Mouse (Mus musculus) brown adipose tissue, adult 24 weeks (tissue): Measurements from ENCODE around the gene Adk. TPM values are rescaled to one million over a fixed set of nuclear protein-coding genes. Genes with fewer than 3 reads are reported as not detected.

ENCODE experiments used
- H3K27ac ChIP-seq: fragments of 200-500 bp; replicated peaks from 2 replicates; pipeline ENCODE4 v1.5.1; 2012; ENCODE audit warnings: low read depth, mild to moderate bottlenecking, low read length
- H3K4me1 ChIP-seq: fragments of 200-500 bp; 2 replicates; pipeline ENCODE4 v1.6.1; 2012; ENCODE audit warnings: low read length, mixed read lengths; ENCODE audit not compliant: control insufficient read depth, insufficient read depth, insufficient read length
- H3K4me3 ChIP-seq: fragments of 200-500 bp; 2 replicates; pipeline ENCODE4 v1.5.1; 2012; ENCODE audit warnings: low read depth, mild to moderate bottlenecking, low read length, moderate library complexity; ENCODE audit not compliant: insufficient read depth
- polyA plus RNA-seq: library from polyadenylated mRNA; stranded (reverse); fragments of >200 nt; gene quantifications from 2 replicates; pipeline ENCODE4 v1.2.4, GENCODE M21; 2012; ENCODE audit not compliant: missing spikeins, insufficient read depth, insufficient read length

Gene Adk
- polyA plus RNA-seq, 1 experiment = 138 TPM

DNA sequence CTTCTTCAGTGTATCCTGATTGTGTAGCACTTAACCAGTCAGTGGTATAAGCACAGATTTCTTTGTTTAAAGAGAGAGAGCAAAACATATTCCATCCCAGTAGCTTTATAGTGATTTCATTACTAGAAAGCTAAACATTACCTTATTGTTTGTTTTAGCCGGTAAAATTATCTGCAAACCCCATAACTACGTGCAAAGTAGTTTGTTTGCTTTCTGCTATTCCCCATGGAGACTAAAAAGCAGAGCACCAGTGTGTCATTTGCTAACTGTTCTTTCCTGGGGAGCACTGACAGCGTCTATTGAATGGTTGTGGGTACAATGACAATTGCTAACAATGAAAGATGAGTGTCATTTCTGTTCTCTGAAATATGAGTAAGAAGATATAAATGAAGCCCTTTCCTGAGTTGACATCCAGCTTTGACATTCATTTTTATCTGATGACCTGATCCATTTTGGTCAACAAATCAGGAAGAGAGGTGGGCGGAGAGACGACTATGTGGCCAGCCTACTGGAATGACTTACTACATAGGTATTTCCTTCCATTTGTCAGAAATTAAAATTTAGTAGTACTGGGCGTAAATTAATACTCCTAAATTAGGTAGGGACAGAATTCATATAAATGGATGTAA is 226.6 kb downstream of the Adk start:
- Histone ChIP-seq H3K27ac (no peak overlapping the region), H3K4me3 (no peak overlapping the region), H3K4me1 (no peaks in the 10 kb centered on the region)

GRCm38 (mm10) chr14:21280451-21280850 is 228.1 kb downstream of the Adk start:
- Histone ChIP-seq H3K27ac (no peak overlapping the region), H3K4me3 (no peak overlapping the region), H3K4me1 (no peaks in the 10 kb centered on the region)

DNA sequence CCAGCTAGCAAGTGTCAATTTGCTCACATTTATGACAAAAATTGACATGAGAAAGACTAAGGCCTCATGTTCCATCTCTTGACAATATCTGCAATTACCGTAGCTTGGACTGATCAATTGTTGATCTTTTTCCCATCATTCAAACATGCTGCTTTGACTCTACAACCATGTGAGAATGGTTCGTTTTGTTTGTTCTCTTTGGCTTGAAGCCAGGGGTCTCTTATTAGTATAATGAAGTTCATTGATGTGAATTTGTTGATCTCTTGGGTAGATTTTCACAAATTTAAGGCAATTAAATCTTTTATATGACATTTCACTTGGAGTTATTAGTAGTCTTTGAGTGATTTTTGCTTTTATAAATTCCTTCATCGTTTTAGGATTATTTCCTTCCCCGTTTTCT is 229.1 kb downstream of the Adk start:
- no peak overlapping the region for H3K27ac ChIP-seq
- no peak overlapping the region for H3K4me3 ChIP-seq
- H3K4me1 ChIP-seq = no peaks in the 10 kb centered on the region

DNA sequence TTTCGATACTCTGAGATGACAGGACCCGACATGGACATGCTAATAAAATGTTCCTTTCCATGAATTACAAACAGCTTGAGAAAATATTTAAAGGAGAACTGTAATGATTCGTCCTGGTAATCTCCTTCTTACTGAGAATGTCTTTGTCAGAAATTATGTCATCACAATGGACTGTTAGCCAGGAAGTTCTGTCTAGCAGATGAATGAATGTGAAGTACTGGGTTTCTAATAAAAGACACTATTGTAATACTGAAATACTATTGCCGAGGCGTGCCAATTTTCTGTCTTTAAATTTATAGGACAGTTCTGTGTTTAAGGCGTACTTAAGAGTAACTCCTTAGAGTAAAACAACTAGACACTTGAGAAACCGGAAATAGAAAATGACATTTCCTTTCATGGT is 231.7 kb downstream of the Adk start:
- no peak overlapping the region for H3K4me3 ChIP-seq
- H3K4me1 ChIP-seq = no peaks in the 10 kb centered on the region
- H3K27ac ChIP-seq = no peak overlapping the region

DNA sequence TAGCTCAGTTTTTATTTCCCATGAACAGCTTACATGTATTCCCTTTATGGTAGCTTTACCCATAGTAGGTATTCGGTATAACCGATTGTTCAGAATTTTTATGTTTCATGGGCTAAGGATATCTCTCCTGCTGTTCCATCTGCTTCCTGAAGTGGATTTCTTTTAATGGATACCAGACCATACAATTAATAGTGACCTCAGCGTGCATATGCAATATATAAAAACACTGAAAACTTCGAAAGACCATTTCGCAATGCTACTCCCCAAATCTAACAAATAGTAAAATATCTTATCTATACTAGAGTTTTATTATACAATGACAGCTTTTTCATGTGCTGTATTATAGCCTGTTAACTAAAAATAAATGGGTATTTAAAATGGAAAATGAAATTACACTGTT is 232.5 kb downstream of the Adk start:
- H3K27ac ChIP-seq = no peak overlapping the region
- no peaks in the 10 kb centered on the region for H3K4me1 ChIP-seq
- no peak overlapping the region for H3K4me3 ChIP-seq

GRCm38 (mm10) chr14:21286274-21286673 is 233.9 kb downstream of the Adk start:
- no peaks in the 10 kb centered on the region for H3K4me1 ChIP-seq
- H3K27ac ChIP-seq = no peak overlapping the region
- H3K4me3 ChIP-seq = no peak overlapping the region

DNA sequence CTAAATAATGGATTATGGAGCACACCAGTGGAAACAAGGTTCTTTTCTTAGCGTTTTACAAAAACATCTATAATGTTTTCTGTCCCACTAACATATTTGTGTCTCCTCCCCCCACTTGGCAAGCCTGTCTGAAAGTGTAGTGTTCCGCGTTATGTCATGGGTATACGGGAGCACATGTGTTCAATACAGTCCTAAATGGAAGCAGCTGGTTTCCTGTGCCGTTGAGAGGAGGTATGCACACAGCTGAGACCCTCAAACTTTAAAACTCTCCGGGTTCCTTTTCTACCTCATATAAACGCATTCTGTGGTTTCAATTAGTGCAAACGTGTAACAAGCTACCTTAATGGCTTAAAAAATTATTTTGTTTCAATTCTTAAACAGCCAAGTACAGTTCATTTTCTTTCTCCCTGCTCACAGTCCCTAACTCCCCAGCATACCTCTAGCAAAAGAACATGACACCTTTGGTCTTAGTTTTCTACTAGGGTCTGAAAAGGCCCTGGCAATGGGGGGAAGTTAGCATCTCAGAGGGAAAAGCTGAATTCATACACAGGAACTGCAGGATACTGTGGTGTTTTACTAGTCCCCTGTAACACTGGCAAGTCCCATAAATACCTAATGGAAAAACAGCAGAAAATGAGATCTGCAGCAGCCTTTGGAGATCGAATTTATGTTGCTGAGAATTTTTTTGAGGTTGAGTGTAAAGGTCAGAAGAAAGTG is 235.5 kb downstream of the Adk start:
- Histone ChIP-seq H3K4me3 (no peak overlapping the region), H3K27ac (no peak overlapping the region), H3K4me1 (no peaks in the 10 kb centered on the region)

- no peak overlapping the region for H3K27ac ChIP-seq
- no peak overlapping the region for H3K4me3 ChIP-seq
- no peaks in the 10 kb centered on the region for H3K4me1 ChIP-seq
These were observed 247.4 kb downstream of the Adk start for GRCm38 (mm10) chr14:21299743-21300142.

- Histone ChIP-seq H3K27ac (no peak overlapping the region), H3K4me3 (no peak overlapping the region), H3K4me1 (no peaks in the 10 kb centered on the region)
These were observed 252.4 kb downstream of the Adk start for GRCm38 (mm10) chr14:21304815-21305214.

GRCm38 (mm10) chr14:21308349-21308936 is 256.1 kb downstream of the Adk start:
- Histone ChIP-seq H3K4me3 (no peak overlapping the region), H3K27ac (no peak overlapping the region), H3K4me1 (no peaks in the 10 kb centered on the region)

GRCm38 (mm10) chr14:21310530-21310929 is 258.2 kb downstream of the Adk start:
- Histone ChIP-seq H3K27ac (no peak overlapping the region), H3K4me1 (no peaks in the 10 kb centered on the region), H3K4me3 (no peak overlapping the region)

- Histone ChIP-seq H3K27ac (no peak overlapping the region), H3K4me3 (no peak overlapping the region)
These were observed 261.4 kb downstream of the Adk start for GRCm38 (mm10) chr14:21313561-21314342.

GRCm38 (mm10) chr14:21314466-21314865 is 262.1 kb downstream of the Adk start:
- no peaks in the 10 kb centered on the region for H3K4me1 ChIP-seq
- no peak overlapping the region for H3K27ac ChIP-seq
- H3K4me3 ChIP-seq = no peak overlapping the region

More at GRCm38 (mm10) chr14:21313561-21314342, 261.4 kb downstream of the Adk start:
- no peaks in the 10 kb centered on the region for H3K4me1 ChIP-seq

GRCm38 (mm10) chr14:21334826-21335225 is 282.5 kb downstream of the Adk start:
- Histone ChIP-seq H3K4me3 (no peak overlapping the region), H3K4me1 (no peaks in the 10 kb centered on the region), H3K27ac (no peak overlapping the region)

DNA sequence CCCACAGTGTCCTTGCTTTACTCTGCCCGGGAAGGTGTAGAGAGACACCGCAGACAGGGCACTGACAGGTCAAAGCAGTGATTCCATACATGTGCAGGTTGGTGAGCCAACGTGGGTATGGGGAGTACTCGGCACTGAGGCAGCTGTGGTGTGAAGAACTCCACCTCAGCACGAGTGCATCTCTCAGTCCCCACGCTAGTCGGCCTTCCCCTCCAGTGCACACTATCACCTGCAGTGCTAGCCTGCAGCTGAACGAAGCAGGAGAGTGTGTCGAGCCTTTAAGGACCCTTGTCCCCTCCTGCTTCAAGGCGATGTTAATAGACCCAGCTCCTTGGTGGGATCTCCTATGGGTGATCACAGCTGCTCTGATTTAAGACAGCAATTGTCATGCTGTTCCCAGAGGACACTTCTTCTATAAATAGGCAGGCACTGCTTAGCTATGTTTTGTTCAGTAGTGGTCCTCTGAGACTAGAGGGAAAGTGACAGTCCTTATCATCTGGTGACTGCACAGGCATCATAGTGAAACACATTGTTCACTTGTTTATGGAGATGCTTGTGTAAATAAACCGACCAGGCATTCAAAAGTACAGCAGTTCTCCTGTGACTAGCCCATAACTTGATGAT is 283.4 kb downstream of the Adk start:
- no peak overlapping the region for H3K27ac ChIP-seq
- H3K4me1 ChIP-seq = no peaks in the 10 kb centered on the region
- no peak overlapping the region for H3K4me3 ChIP-seq
